Mouse (Mus musculus): ENCODE results near the gene Hspb3.
A peak's percentile ranks its signal among the peaks of the same experiment; 100 is the strongest.

Hspb3 gene

GRCm38 (mm10) chr13:113634732-113635481 lies 28.6 kb downstream of the Hspb3 start:
- DNase-seq (ENCODE audit: low spot score) = no peak

- no peak for DNase-seq (ENCODE audit: low spot score)
Measured at GRCm38 (mm10) chr13:113632506-113632905, 31.0 kb downstream of the Hspb3 start.

- no peak for DNase-seq (ENCODE audit: low spot score)
Measured at GRCm38 (mm10) chr13:113627601-113628000, 35.9 kb downstream of the Hspb3 start.

GRCm38 (mm10) chr13:113622865-113623255 lies 40.6 kb downstream of the Hspb3 start:
- DNase-seq (ENCODE audit: low spot score) = no peak

GRCm38 (mm10) chr13:113622122-113622864 lies 41.2 kb downstream of the Hspb3 start:
- DNase-seq (ENCODE audit: low spot score) = peak; percentile 16

- DNase-seq (ENCODE audit: low spot score) = no peak
Measured at GRCm38 (mm10) chr13:113619003-113619402, 44.5 kb downstream of the Hspb3 start.

GRCm38 (mm10) chr13:113617891-113618823 lies 45.3 kb downstream of the Hspb3 start, which contains the start of gene Snx18:
TSS of gene Snx18 (minus strand) at chr13:113618564.
- peak; percentile 92 for DNase-seq (ENCODE audit: low spot score)

- DNase-seq (ENCODE audit: low spot score) = peak; percentile 31
Measured at GRCm38 (mm10) chr13:113617338-113617890, 46.1 kb downstream of the Hspb3 start.

GRCm38 (mm10) chr13:113616751-113617337 lies 46.6 kb downstream of the Hspb3 start:
- DNase-seq (ENCODE audit: low spot score) = peak; percentile 31

GRCm38 (mm10) chr13:113615971-113616671 lies 47.4 kb downstream of the Hspb3 start:
- DNase-seq (ENCODE audit: low spot score) = peak; percentile 45

- peak; percentile 72 for DNase-seq (ENCODE audit: low spot score)
Measured at GRCm38 (mm10) chr13:113615546-113615941, 47.9 kb downstream of the Hspb3 start.

GRCm38 (mm10) chr13:113614635-113615545 lies 48.6 kb downstream of the Hspb3 start:
- peak; percentile 91 for DNase-seq (ENCODE audit: low spot score)

- DNase-seq (ENCODE audit: low spot score) = peak; percentile 27
Measured at GRCm38 (mm10) chr13:113613882-113614281, 49.6 kb downstream of the Hspb3 start.

- DNase-seq (ENCODE audit: low spot score) = no peak
Measured at GRCm38 (mm10) chr13:113613341-113613740, 50.1 kb downstream of the Hspb3 start.
